Mouse (Mus musculus): ENCODE data around the gene Olfr690.
"Not testable (repeated sequence)": the region's sequence is repeated elsewhere in the genome, so short reads cannot be mapped to it uniquely, and the experiment has no call there.

Gene Olfr690

GRCm38 (mm10) chr7:105334004-105334403, at the start of gene Olfr690:
Olfr690 (minus strand) TSS chr7:105334104.
- DNase-seq: no peak

- no peak for DNase-seq
Measured at GRCm38 (mm10) chr7:105380329-105380728, 46.4 kb upstream of the Olfr690 start.

GRCm38 (mm10) chr7:105374866-105375265, 41.0 kb upstream of the Olfr690 start, which contains the start of gene Gm5901:
Gm5901 (plus strand) TSS chr7:105375038.
- DNase-seq: no peak

- no peak for DNase-seq
Measured at GRCm38 (mm10) chr7:105373976-105374375, 40.1 kb upstream of the Olfr690 start.

- DNase-seq: no peak
Measured at GRCm38 (mm10) chr7:105373509-105373908, 39.6 kb upstream of the Olfr690 start.

GRCm38 (mm10) chr7:105372912-105373311, 39.0 kb upstream of the Olfr690 start:
- no peak for DNase-seq

GRCm38 (mm10) chr7:105368521-105368920, 34.6 kb upstream of the Olfr690 start:
- no peak for DNase-seq

- DNase-seq: no peak
Measured at GRCm38 (mm10) chr7:105367930-105368329, 34.0 kb upstream of the Olfr690 start, which contains the start of gene Olfr692. Olfr692 (plus strand) TSS chr7:105368230.

GRCm38 (mm10) chr7:105367268-105367667, 33.4 kb upstream of the Olfr690 start:
- no peak for DNase-seq

GRCm38 (mm10) chr7:105361713-105362112, 27.8 kb upstream of the Olfr690 start:
- DNase-seq: no peak

- not testable (repeated sequence) for DNase-seq
Measured at GRCm38 (mm10) chr7:105356487-105356886, 22.6 kb upstream of the Olfr690 start.

- not testable (repeated sequence) for DNase-seq
Measured at GRCm38 (mm10) chr7:105356064-105356463, 22.2 kb upstream of the Olfr690 start.

GRCm38 (mm10) chr7:105342752-105343151, 8.8 kb upstream of the Olfr690 start:
- no peak for DNase-seq

GRCm38 (mm10) chr7:105342170-105342569, 8.3 kb upstream of the Olfr690 start, which contains the start of gene Olfr691:
Olfr691 (minus strand) TSS chr7:105342270.
- no peak for DNase-seq

- DNase-seq: no peak
Measured at GRCm38 (mm10) chr7:105325302-105325701, 8.6 kb downstream of the Olfr690 start.

- DNase-seq: no peak
Measured at GRCm38 (mm10) chr7:105310865-105311264, 23.0 kb downstream of the Olfr690 start, which contains the start of gene Olfr689. Olfr689 (plus strand) TSS chr7:105311165.

GRCm38 (mm10) chr7:105290051-105290450, 43.9 kb downstream of the Olfr690 start:
- DNase-seq: no peak

- no peak for DNase-seq
Measured at GRCm38 (mm10) chr7:105287795-105288194, 46.1 kb downstream of the Olfr690 start, which contains the start of gene Olfr688. Olfr688 (plus strand) TSS chr7:105288095.
